Mouse (Mus musculus) layer of hippocampus, adult 8-10 months (tissue): ENCODE measurements around the gene Gm17409. TPM values are rescaled to one million over a fixed set of nuclear protein-coding genes. Genes with fewer than 3 reads are reported as not detected.

Experiments used
- DNase-seq, 2 experiments: peaks; one replicate each; pipeline ENCODE4 v3.0.0; 2022; ENCODE audit warnings: low spot score in 2 of 2
- total RNA-seq, 4 experiments: library from RNA; stranded (reverse); gene quantifications; 2 replicates each; pipeline ENCODE4 v1.2.4; 2022

The Gm17409 gene
- total RNA-seq = not detected

- no peak for DNase-seq
Observed at GRCm38 (mm10) chr2:58469816-58470215, at the start of gene Gm17409. Gene Gm17409, plus strand, starts transcription at chr2:58470116.

- DNase-seq = no peak
Observed at GRCm38 (mm10) chr2:58423319-58423718, 46.6 kb upstream of the Gm17409 start.

- no peak for DNase-seq
Observed at GRCm38 (mm10) chr2:58425436-58426004, 44.4 kb upstream of the Gm17409 start.

- peak; percentile 60 to 72 for DNase-seq
Observed at GRCm38 (mm10) chr2:58432211-58432610, 37.7 kb upstream of the Gm17409 start.

GRCm38 (mm10) chr2:58433317-58433716 is 36.6 kb upstream of the Gm17409 start:
- no peak for DNase-seq

GRCm38 (mm10) chr2:58434438-58434837 is 35.5 kb upstream of the Gm17409 start:
- no peak for DNase-seq

- no peak for DNase-seq
Observed at GRCm38 (mm10) chr2:58435507-58435906, 34.4 kb upstream of the Gm17409 start.

- no peak for DNase-seq
Observed at GRCm38 (mm10) chr2:58436911-58437310, 33.0 kb upstream of the Gm17409 start.

GRCm38 (mm10) chr2:58443163-58443562 is 26.8 kb upstream of the Gm17409 start:
- DNase-seq = no peak

- no peak for DNase-seq
Observed at GRCm38 (mm10) chr2:58447001-58447400, 22.9 kb upstream of the Gm17409 start.

- DNase-seq = no peak
Observed at GRCm38 (mm10) chr2:58454095-58454865, 15.6 kb upstream of the Gm17409 start.

- peak in 1 of 2 experiments; percentile 29 for DNase-seq
Observed at GRCm38 (mm10) chr2:58456843-58457487, 13.0 kb upstream of the Gm17409 start.

- DNase-seq = no peak
Observed at GRCm38 (mm10) chr2:58457488-58457865, 12.4 kb upstream of the Gm17409 start.

- peak in 1 of 2 experiments; percentile 60 for DNase-seq
Observed at GRCm38 (mm10) chr2:58458820-58459371, 11.0 kb upstream of the Gm17409 start.

- no peak for DNase-seq
Observed at GRCm38 (mm10) chr2:58470290-58470689, 374 bp downstream of the Gm17409 start.

- no peak for DNase-seq
Observed at GRCm38 (mm10) chr2:58475578-58475977, 5.7 kb downstream of the Gm17409 start.

- DNase-seq = peak; percentile 75 to 90
Observed at GRCm38 (mm10) chr2:58476956-58477715, 7.2 kb downstream of the Gm17409 start.

GRCm38 (mm10) chr2:58478144-58478543 is 8.2 kb downstream of the Gm17409 start:
- no peak for DNase-seq

GRCm38 (mm10) chr2:58479536-58479935 is 9.6 kb downstream of the Gm17409 start:
- DNase-seq = no peak

- no peak for DNase-seq
Observed at GRCm38 (mm10) chr2:58480764-58481163, 10.8 kb downstream of the Gm17409 start.

GRCm38 (mm10) chr2:58481450-58482100 is 11.7 kb downstream of the Gm17409 start:
- no peak for DNase-seq
